Mouse (Mus musculus) forebrain, embryonic 12.5 days (tissue): ENCODE data around the gene Urm1. TPM values are rescaled to one million over a fixed set of nuclear protein-coding genes. Genes with fewer than 3 reads are reported as not detected.
A peak's percentile ranks its signal among the peaks of the same experiment; 100 is the strongest.

ENCODE experiments used
- ATAC-seq: fragments of 200-750 bp; cut with Nextera tagmentation; 2 replicates; pipeline ENCODE4 v1.8.0; 2017; ENCODE audit warnings: moderate TSS enrichment; ENCODE audit not compliant: low FRiP score
- H3K27ac ChIP-seq: fragments of 300-500 bp; sonication (generic); 2 replicates; pipeline ENCODE4 v1.5.1; 2016; ENCODE audit warnings: mild to moderate bottlenecking
- H3K27me3 ChIP-seq: fragments of 300-500 bp; sonication (generic); 2 replicates; pipeline ENCODE4 v1.6.1; 2016; ENCODE audit warnings: mild to moderate bottlenecking
- H3K36me3 ChIP-seq: fragments of 300-500 bp; sonication (generic); replicated peaks from 2 replicates; pipeline ENCODE4 v1.6.1; 2016; ENCODE audit warnings: mild to moderate bottlenecking
- H3K4me1 ChIP-seq: fragments of 300-500 bp; sonication (generic); 2 replicates; pipeline ENCODE4 v1.6.1; 2016
- H3K4me2 ChIP-seq: fragments of 300-500 bp; sonication (generic); 2 replicates; pipeline ENCODE4 v1.6.1; 2016; ENCODE audit warnings: mild to moderate bottlenecking, moderate library complexity
- H3K4me3 ChIP-seq: fragments of 300-500 bp; sonication (generic); replicated peaks from 2 replicates; pipeline ENCODE4 v1.5.1; 2016; ENCODE audit warnings: mild to moderate bottlenecking
- H3K9ac ChIP-seq: fragments of 300-500 bp; sonication (generic); 2 replicates; pipeline ENCODE4 v1.6.1; 2016; ENCODE audit warnings: mild to moderate bottlenecking
- H3K9me3 ChIP-seq: fragments of 300-500 bp; sonication (generic); 2 replicates; pipeline ENCODE4 v1.6.1; 2016
- WGBS: fragments of 180-500 bp; shearing (Covaris S2); methylation state at CpG from one replicate; pipeline ENCODE4 v1.1.7; 2016; 5-methylcytosine and 5-hydroxymethylcytosine counted together
- polyA plus RNA-seq: library from polyadenylated mRNA; unstranded; fragments of >200 nt; fragmentation: Nextera tagmentation; extraction: Ambion mirVana; gene quantifications from 2 replicates; pipeline ENCODE4 v1.2.1, GENCODE M21; 2016

Gene Urm1
- polyA plus RNA-seq, 1 experiment from 2014 or later: 13.6 TPM

DNA sequence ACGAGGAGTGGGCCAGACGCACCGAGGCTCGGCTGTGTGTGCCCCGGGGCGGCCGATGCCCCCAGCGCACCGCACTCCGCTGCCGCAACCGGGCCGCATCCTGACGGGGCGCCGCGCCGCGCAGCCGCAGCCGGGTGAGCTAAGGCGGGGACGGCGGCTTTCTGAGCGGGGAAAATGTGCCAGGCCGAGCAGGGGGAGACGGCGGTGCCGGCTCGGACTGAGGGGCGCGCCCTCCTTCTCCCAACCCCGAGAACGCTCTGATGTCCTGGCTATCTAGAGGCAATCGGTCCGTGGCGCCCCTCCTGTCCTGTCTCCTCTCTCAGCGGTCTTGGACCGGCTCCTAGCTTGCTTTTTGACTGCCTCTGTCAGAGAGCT lies 17.1 kb upstream of the Urm1 start:
- Histone ChIP-seq H3K9me3 (no peaks in the 10 kb centered on the region), H3K9ac (peak overlapping the region; percentile 93), H3K27ac (peak overlapping the region; percentile 92), H3K4me2 (peak overlapping the region; percentile 79), H3K27me3 (peaks cover 13% of the 10 kb centered on the region), H3K4me3 (peak overlapping the region; percentile 85), H3K4me1 (peaks cover 14% of the 10 kb centered on the region), H3K36me3 (peaks cover 34% of the 10 kb centered on the region)
- WGBS: under 1% methylated on average over 38 of the region's 39 CpGs
- ATAC-seq: no peak

DNA sequence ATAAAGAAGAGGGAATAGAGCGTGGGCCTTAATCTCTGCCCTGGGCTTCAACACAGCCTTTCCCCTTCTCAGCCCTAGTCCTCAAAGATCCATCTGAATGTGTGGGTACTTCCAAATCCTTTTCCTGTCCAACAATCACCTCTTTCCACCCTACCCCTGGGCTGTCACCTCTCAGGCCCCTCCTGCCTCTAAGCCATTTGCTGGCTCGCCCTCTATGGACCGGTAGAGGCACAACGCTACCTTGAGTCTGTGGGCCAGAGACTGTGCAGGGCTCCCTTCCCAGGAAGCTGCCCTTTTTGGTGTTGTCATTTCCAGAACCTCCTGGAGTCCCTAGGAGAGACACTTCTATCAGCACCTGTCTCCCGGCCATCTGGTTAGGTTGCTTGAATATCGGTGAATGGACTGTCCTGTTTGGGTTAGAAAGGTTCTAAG lies 16.5 kb upstream of the Urm1 start:
- H3K27me3 ChIP-seq: peaks cover 13% of the 10 kb centered on the region
- H3K4me1 ChIP-seq: peaks cover 14% of the 10 kb centered on the region
- peak overlapping the region; percentile 85 for H3K4me3 ChIP-seq
- ATAC-seq: no peak
- peak overlapping the region; percentile 93 for H3K9ac ChIP-seq
- no peak overlapping the region for H3K27ac ChIP-seq
- H3K9me3 ChIP-seq: no peaks in the 10 kb centered on the region
- peak overlapping the region; percentile 79 for H3K4me2 ChIP-seq
- peaks cover 40% of the 10 kb centered on the region for H3K36me3 ChIP-seq
- WGBS: 24% methylated on average over 6 of the region's 6 CpGs

DNA sequence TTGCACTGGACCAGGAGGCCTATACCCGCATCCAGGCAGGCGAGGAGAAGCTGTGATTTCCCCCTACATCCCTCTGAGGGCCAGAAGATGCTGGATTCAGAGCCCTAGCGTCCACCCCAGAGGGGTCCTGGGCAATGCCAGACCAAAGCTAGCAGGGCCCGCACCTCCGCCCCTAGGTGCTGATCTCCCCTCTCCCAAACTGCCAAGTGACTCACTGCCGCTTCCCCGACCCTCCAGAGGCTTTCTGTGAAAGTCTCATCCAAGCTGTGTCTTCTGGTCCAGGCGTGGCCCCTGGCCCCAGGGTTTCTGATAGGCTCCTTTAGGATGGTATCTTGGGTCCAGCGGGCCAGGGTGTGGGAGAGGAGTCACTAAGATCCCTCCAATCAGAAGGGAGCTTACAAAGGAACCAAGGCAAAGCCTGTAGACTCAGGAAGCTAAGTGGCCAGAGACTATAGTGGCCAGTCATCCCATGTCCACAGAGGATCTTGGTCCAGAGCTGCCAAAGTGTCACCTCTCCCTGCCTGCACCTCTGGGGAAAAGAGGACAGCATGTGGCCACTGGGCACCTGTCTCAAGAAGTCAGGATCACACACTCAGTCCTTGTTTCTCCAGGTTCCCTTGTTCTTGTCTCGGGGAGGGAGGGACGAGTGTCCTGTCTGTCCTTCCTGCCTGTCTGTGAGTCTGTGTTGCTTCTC lies 4.0 kb upstream of the Urm1 start:
- H3K4me2 ChIP-seq: no peak overlapping the region
- no peak overlapping the region for H3K27ac ChIP-seq
- H3K9ac ChIP-seq: no peak overlapping the region
- 82% methylated on average over 11 of the region's 11 CpGs for WGBS
- H3K9me3 ChIP-seq: no peaks in the 10 kb centered on the region
- peaks cover 61% of the 10 kb centered on the region for H3K36me3 ChIP-seq
- no peak overlapping the region for H3K4me3 ChIP-seq
- H3K27me3 ChIP-seq: peaks cover 24% of the 10 kb centered on the region
- peaks cover 22% of the 10 kb centered on the region for H3K4me1 ChIP-seq
- no peak for ATAC-seq

DNA sequence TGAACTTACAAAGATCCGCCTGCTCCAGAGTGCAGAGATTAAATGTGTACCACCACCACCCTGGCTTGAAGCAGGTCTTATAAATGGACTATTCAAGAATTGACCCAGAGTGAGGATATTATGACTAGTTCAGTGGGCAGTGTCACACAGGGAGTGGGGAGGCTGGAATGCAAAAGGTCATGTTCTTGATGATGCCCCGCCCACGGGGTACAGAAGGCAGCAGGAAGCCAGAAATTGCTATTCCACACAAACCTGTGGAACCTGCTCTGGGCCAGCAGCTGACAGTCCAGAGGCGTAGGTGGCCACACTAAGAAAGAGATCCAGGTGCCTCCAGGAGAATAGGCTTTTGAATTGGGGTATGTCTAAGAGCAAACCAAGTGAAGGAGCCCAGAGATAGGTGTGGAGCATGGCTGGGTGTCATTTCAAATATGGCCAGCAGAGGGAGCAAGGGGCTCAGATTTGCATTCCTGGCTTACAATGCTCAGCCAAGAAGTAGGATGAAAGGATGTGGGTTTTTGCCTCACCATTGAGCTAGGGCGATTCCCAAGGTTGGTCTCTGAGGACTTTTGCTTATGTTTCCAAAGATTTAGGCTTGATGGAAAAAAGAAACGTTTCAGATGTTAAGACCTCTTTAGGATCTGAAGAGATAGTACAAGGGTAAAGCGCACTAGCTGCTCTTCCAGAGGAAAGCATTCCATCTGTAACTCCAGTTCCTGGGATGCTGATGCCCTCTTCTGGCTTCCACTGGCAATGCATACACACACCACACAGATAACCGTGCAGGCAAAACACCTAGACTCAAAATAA lies 2.2 kb upstream of the Urm1 start:
- Histone ChIP-seq H3K27ac (0 out of 2 replicates have a peak overlapping the region, but pooled peaks have one; percentile 36), H3K9me3 (no peaks in the 10 kb centered on the region), H3K9ac (no peak overlapping the region), H3K4me1 (peaks cover 27% of the 10 kb centered on the region), H3K27me3 (peaks cover 33% of the 10 kb centered on the region), H3K4me3 (no peak overlapping the region), H3K4me2 (peak overlapping the region; percentile 29), H3K36me3 (peaks cover 43% of the 10 kb centered on the region)
- ATAC-seq: peak; percentile 60
- WGBS: 38% methylated on average over 8 of the region's 8 CpGs

DNA sequence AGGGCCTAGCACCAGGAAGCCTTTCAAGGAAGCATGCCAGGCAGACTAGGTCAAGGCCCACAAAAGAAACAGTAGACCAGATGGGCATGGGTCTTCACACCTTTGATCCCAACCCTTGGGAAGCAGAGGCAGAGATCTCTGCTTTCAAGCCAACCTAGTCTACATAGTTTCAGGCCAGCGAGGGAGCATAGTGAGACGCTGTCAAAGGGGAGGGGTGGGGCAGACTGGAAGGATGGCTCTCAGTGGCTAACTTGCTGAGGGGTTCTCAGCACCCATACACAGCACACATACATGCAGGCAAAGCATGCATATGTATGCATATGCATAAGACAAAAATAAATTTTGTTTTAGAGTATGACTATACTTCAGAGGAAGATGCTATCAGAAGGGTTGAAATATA lies 512 bp upstream of the Urm1 start:
- no peak overlapping the region for H3K4me3 ChIP-seq
- 11% methylated on average over 2 of the region's 2 CpGs for WGBS
- no peak overlapping the region for H3K4me2 ChIP-seq
- ATAC-seq: no peak
- H3K36me3 ChIP-seq: peaks cover 25% of the 10 kb centered on the region
- peaks cover 27% of the 10 kb centered on the region for H3K4me1 ChIP-seq
- 0 out of 2 replicates have a peak overlapping the region, but pooled peaks have one; percentile 95 for H3K27ac ChIP-seq
- H3K9ac ChIP-seq: no peak overlapping the region
- H3K27me3 ChIP-seq: peaks cover 39% of the 10 kb centered on the region
- no peaks in the 10 kb centered on the region for H3K9me3 ChIP-seq

DNA sequence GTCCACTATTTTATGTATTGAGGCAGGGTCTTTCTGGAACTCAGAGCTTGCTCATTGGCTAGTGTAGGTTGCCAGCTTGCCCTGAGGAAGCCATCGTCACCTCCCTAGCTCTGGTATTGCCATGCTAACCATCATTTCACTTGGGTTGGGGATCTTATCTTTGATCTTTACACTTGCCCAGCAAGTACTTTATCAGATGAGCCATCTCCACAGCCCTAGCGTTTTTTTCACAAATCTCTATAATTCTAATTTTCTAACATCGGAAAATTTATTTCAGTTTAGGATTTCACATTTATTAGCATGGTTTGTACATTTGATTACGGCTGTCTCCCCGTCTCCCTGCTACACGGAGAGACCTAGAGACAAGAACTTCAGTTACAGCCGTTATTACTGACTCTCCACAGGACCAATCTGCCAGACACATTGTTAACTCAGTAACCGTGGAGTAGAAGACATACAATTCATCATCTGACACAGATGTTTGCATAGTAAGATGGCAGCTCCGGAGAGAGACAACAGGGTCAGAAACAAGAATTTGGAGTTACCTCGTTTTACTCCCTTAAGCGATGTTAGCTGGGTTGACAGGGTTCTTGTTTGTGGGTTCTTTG lies 6.5 kb downstream of the Urm1 start:
- Histone ChIP-seq H3K4me3 (peak overlapping the region; percentile 65), H3K4me1 (peaks cover 17% of the 10 kb centered on the region), H3K9ac (peak overlapping the region; percentile 73), H3K9me3 (no peaks in the 10 kb centered on the region), H3K27me3 (peaks cover 26% of the 10 kb centered on the region), H3K4me2 (peak overlapping the region; percentile 80), H3K27ac (peak overlapping the region; percentile 93), H3K36me3 (no peaks in the 10 kb centered on the region)
- 18% methylated on average over 11 of the region's 11 CpGs for WGBS
- ATAC-seq: no peak; the same call in 1 of the 2 replicates

DNA sequence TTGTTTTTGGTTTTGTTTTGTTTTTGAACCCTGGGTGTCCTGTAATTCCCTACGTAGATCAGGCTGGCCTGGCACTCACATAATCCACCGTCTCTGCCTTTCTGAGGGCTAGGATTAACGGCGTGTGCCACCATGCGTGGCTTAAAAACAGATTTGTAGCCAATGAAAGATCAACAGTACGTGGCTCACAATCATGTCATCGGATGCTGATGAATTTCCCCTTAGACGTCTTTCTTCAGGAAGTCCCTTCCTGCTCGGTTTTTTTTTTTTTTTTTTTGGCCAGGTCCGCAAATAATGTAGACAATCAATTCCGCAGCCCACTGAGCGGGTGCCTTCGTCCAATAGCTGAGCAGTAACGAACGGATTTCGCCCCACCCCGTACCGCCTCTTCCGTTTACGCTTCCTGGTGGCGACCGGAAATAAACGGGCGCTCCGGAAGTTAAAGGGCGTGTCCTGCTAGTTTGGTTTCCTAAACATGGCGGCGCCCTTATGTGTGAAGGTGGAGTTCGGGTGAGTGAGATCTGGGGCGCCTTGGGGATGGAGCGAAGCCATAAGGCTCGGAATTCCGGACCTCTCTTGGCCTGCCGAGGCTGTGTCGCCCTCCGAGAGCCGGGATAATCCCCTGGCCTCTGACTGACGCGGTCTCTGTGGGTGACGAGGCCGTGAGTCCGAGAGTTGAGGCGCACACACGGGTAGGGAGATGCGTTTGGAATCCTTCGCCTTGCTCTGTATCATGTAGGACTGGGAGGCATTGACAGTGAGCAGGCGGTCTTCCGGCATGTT lies 7.2 kb downstream of the Urm1 start:
- peak overlapping the region; percentile 80 for H3K4me2 ChIP-seq
- peak overlapping the region; percentile 93 for H3K27ac ChIP-seq
- ATAC-seq: peak; percentile 97
- peak overlapping the region; percentile 73 for H3K9ac ChIP-seq
- H3K36me3 ChIP-seq: no peaks in the 10 kb centered on the region
- H3K4me1 ChIP-seq: peaks cover 17% of the 10 kb centered on the region
- WGBS: under 1% methylated on average over 48 of the region's 48 CpGs
- peak overlapping the region; percentile 65 for H3K4me3 ChIP-seq
- H3K9me3 ChIP-seq: no peaks in the 10 kb centered on the region
- peaks cover 28% of the 10 kb centered on the region for H3K27me3 ChIP-seq

DNA sequence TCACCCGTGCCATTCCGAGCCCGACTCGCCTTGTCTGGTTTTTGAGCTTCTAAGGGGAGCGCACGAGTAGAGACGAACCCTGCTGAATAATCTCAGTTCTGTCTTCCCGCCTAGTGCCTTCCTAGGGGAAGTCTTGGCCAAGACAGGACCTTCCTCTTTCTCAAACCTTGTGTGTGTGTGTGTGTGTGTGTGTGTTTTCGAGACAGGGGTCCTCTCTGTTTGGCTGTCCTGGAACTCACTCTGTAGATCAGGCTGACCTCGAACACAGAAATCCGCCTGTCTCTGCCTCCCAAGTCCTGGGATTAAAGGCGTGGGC lies 7.8 kb downstream of the Urm1 start:
- ATAC-seq: no peak
- Histone ChIP-seq H3K36me3 (peaks cover 2% of the 10 kb centered on the region), H3K27ac (no peak overlapping the region), H3K4me3 (peak overlapping the region; percentile 65), H3K4me1 (peaks cover 17% of the 10 kb centered on the region), H3K27me3 (peaks cover 25% of the 10 kb centered on the region), H3K9me3 (no peaks in the 10 kb centered on the region), H3K4me2 (peak overlapping the region; percentile 80), H3K9ac (peak overlapping the region; percentile 69)
- 5% methylated on average over 12 of the region's 12 CpGs for WGBS

DNA sequence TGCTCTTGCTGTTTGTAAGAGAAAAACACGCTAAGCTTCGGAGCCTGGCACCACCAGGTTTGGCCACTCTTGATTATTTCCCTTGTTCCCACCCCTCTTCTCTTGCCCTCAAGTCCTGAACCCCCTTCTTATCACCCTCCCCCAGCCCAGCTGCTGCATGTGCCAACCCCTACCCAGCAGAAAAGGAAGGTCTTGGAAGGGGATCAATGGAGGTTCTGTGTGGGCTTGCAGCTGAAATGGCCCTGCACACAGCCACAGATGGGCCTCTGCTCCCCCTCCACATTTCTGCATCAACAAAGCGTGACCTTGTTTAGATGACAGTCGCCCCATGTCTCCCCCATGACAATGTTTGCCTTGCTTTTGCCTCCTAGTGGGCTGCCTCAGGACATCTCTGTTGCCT lies 11.2 kb downstream of the Urm1 start:
- no peak overlapping the region for H3K27ac ChIP-seq
- no peaks in the 10 kb centered on the region for H3K9me3 ChIP-seq
- 88% methylated on average over 4 of the region's 4 CpGs for WGBS
- no peak overlapping the region for H3K4me2 ChIP-seq
- H3K27me3 ChIP-seq: peaks cover 27% of the 10 kb centered on the region
- no peak for ATAC-seq
- H3K4me1 ChIP-seq: peaks cover 33% of the 10 kb centered on the region
- peaks cover 6% of the 10 kb centered on the region for H3K36me3 ChIP-seq
- H3K4me3 ChIP-seq: no peak overlapping the region
- no peak overlapping the region for H3K9ac ChIP-seq

DNA sequence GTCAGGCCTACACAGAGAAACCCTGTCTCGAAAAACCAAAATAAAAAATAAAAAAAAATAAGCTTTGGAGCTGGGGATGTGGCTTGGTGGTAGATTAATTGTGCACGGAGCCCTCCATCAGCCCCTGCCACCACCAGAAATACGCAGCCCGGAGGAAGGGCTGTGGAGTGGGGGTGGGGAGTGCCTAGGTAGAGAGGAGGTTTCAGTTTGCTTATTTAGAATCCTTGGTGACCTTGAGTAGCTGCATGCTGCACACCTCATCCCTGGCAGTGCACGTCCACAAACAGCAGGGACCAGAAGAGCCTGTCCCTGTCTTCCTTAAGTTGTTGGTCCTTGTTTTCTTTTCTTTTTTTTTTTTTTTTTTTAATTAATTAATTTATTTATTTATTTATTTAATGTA lies 13.9 kb downstream of the Urm1 start:
- Histone ChIP-seq H3K36me3 (peaks cover 9% of the 10 kb centered on the region), H3K9me3 (no peaks in the 10 kb centered on the region), H3K9ac (no peak overlapping the region), H3K4me3 (no peak overlapping the region), H3K4me1 (peaks cover 32% of the 10 kb centered on the region), H3K27ac (no peak overlapping the region), H3K4me2 (no peak overlapping the region), H3K27me3 (peaks cover 49% of the 10 kb centered on the region)
- ATAC-seq: no peak
- 92% methylated on average over 5 of the region's 5 CpGs for WGBS

DNA sequence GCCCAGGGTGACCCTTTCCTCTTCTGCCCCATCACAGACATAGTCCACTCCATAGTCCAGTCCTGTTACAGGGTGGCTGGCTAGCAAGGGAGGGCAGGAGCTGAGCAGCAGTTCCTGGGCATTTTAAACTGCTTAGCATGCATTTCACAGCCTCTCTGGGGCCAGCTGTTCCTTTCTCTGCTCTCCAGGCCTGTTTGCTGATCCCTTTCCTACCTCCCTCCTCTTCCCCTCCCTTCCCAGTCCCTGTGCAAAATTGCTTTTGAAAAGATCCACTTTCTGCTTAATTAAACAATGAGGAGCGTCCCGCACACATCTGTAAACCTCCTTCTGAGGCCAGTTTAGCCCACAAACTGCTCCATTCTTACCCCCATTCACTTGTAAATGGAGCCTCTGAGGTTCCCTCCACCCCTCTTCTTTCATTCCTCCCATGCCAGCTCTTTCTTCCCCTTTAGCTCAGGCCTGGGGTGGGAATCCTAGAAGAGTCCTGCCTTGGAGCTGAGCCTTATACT lies 15.6 kb downstream of the Urm1 start:
- H3K4me2 ChIP-seq: 0 out of 2 replicates have a peak overlapping the region, but pooled peaks have one; percentile 10
- ATAC-seq: peak; percentile 63
- peak overlapping the region; percentile 75 for H3K27ac ChIP-seq

More for the DNA sequence above, 15.6 kb downstream of the Urm1 start:
- H3K9me3 ChIP-seq: no peaks in the 10 kb centered on the region
- peaks cover 49% of the 10 kb centered on the region for H3K4me1 ChIP-seq
- peak overlapping the region; percentile 26 for H3K9ac ChIP-seq
- peaks cover 62% of the 10 kb centered on the region for H3K27me3 ChIP-seq
- H3K4me3 ChIP-seq: no peak overlapping the region
- 5% methylated on average over 2 of the region's 2 CpGs for WGBS
- H3K36me3 ChIP-seq: peaks cover 9% of the 10 kb centered on the region
